ENCODE assay signal across 16 mouse cellular contexts in genomic region chr8:88845916-88846315, GRCm38 (mm10).
DNase-seq lines count a peak whose midpoint lies in the region; ATAC-seq and TF ChIP-seq lines count a peak whose summit lies in the region.
"Had no signal": no experiment of that assay in that cellular context is flagged by ENCODE, and none has a peak within 500 bp of the region (broad histone marks: within the 10 kb centered on the region; RNA-seq: fewer than 3 reads in every experiment).

No protein-coding gene starts in this region.

- no peak overlapping the region for H3K9ac ChIP-seq in forebrain, postnatal 0 days
- H3K9ac ChIP-seq in forebrain, embryonic 11.5 days (ENCODE audit: low read length), result no peak overlapping the region
- H3K9ac ChIP-seq in limb, embryonic 13.5 days, result no peak overlapping the region
- H3K9ac ChIP-seq in midbrain, embryonic 16.5 days (ENCODE audit: low read depth, low read length), result no peak overlapping the region
- H3K9ac ChIP-seq in liver, embryonic 12.5 days, result no peak overlapping the region
- H3K9ac ChIP-seq: forebrain, embryonic 12.5 days; heart, embryonic 13.5 days; liver, embryonic 13.5 days had no signal

- H3K4me1 ChIP-seq in forebrain, postnatal 0 days (ENCODE audit: insufficient read depth), result no peaks in the 10 kb centered on the region
- no peaks in the 10 kb centered on the region for H3K4me1 ChIP-seq in forebrain, embryonic 11.5 days (replicated peaks; ENCODE audit: control insufficient read depth, insufficient read depth, low read length)
- peaks cover 9% of the 10 kb centered on the region; the same call in 1 of the 2 replicates for H3K4me1 ChIP-seq in limb, embryonic 13.5 days
- H3K4me1 ChIP-seq in limb, embryonic 10.5 days, result peaks cover 7% of the 10 kb centered on the region
- peaks cover 10% of the 10 kb centered on the region; the same call in 1 of the 2 replicates for H3K4me1 ChIP-seq in midbrain, embryonic 16.5 days (ENCODE audit: control insufficient read depth, insufficient read depth, low read length)
- no peaks in the 10 kb centered on the region for H3K4me1 ChIP-seq in liver, embryonic 12.5 days
- H3K4me1 ChIP-seq: liver, embryonic 13.5 days had no signal

- H3K9me3 ChIP-seq in forebrain, postnatal 0 days (ENCODE audit: low read length), result no peaks in the 10 kb centered on the region
- no peaks in the 10 kb centered on the region for H3K9me3 ChIP-seq in forebrain, embryonic 11.5 days (ENCODE audit: control insufficient read depth, low read length)
- no peaks in the 10 kb centered on the region for H3K9me3 ChIP-seq in limb, embryonic 13.5 days
- H3K9me3 ChIP-seq in limb, embryonic 10.5 days (replicated peaks), result no peaks in the 10 kb centered on the region
- H3K9me3 ChIP-seq in midbrain, embryonic 16.5 days (replicated peaks; ENCODE audit: control insufficient read depth, low read length, poor library complexity, severe bottlenecking), result no peaks in the 10 kb centered on the region
- no peaks in the 10 kb centered on the region for H3K9me3 ChIP-seq in liver, embryonic 12.5 days (replicated peaks)
- H3K9me3 ChIP-seq: forebrain, embryonic 12.5 days; heart, embryonic 13.5 days; liver, embryonic 13.5 days had no signal

- no peak overlapping the region for H3K4me3 ChIP-seq in forebrain, postnatal 0 days (ENCODE audit: low read depth, low read length)
- no peak overlapping the region for H3K4me3 ChIP-seq in forebrain, embryonic 11.5 days (ENCODE audit: low read depth, low read length)
- H3K4me3 ChIP-seq in limb, embryonic 13.5 days, result no peak overlapping the region
- H3K4me3 ChIP-seq in limb, embryonic 10.5 days, result no peak overlapping the region
- H3K4me3 ChIP-seq in midbrain, embryonic 16.5 days (ENCODE audit: low read depth, low read length), result no peak overlapping the region
- no peak overlapping the region for H3K4me3 ChIP-seq in liver, embryonic 12.5 days
- H3K4me3 ChIP-seq: forebrain, embryonic 12.5 days; heart, embryonic 13.5 days; liver, embryonic 13.5 days; myocyte had no signal

- no peak overlapping the region for H3K27ac ChIP-seq in forebrain, postnatal 0 days (ENCODE audit: low read depth, low read length)
- H3K27ac ChIP-seq in forebrain, embryonic 11.5 days (ENCODE audit: low read depth, low read length), result no peak overlapping the region
- H3K27ac ChIP-seq in limb, embryonic 13.5 days, result no peak overlapping the region
- no peak overlapping the region for H3K27ac ChIP-seq in limb, embryonic 10.5 days
- peak overlapping the region; percentile 17; the same call in 1 of the 2 replicates for H3K27ac ChIP-seq in midbrain, embryonic 16.5 days (ENCODE audit: low read length)
- H3K27ac ChIP-seq in liver, embryonic 12.5 days, result no peak overlapping the region
- H3K27ac ChIP-seq: forebrain, embryonic 12.5 days; heart, embryonic 13.5 days; liver, embryonic 13.5 days had no signal

- no peaks in the 10 kb centered on the region for H3K36me3 ChIP-seq in forebrain, postnatal 0 days (ENCODE audit: insufficient read depth)
- H3K36me3 ChIP-seq in forebrain, embryonic 11.5 days (ENCODE audit: control insufficient read depth, insufficient read depth, low read length), result no peaks in the 10 kb centered on the region
- no peaks in the 10 kb centered on the region for H3K36me3 ChIP-seq in limb, embryonic 13.5 days
- H3K36me3 ChIP-seq in limb, embryonic 10.5 days, result no peaks in the 10 kb centered on the region
- H3K36me3 ChIP-seq in midbrain, embryonic 16.5 days (ENCODE audit: control insufficient read depth, insufficient read depth, low read length), result no peaks in the 10 kb centered on the region
- H3K36me3 ChIP-seq in liver, embryonic 12.5 days, result no peaks in the 10 kb centered on the region
- H3K36me3 ChIP-seq: forebrain, embryonic 12.5 days; heart, embryonic 13.5 days; liver, embryonic 13.5 days had no signal

- DNase-seq in forebrain, postnatal 0 days, result peak; percentile 8
- DNase-seq in forebrain, embryonic 11.5 days (ENCODE audit: low spot score), result no peak
- DNase-seq in limb, embryonic 10.5 days (ENCODE audit: low spot score), result no peak
- peak; percentile 29 for DNase-seq in embryo, embryonic 11 days
- DNase-seq in heart, postnatal 4 days, result no peak
- DNase-seq: adrenal gland, postnatal 10 days; cerebellum, adult 18-20 months; cerebellum, postnatal 36 days; heart, postnatal 36 days; liver, embryonic 13.5 days had no signal

- no peak for TF ChIP-seq CTCF in forebrain, postnatal 0 days (IDR thresholded peaks at IDR 0.05; ENCODE audit: low read depth)

- no peaks in the 10 kb centered on the region for H3K27me3 ChIP-seq in forebrain, postnatal 0 days (ENCODE audit: insufficient read depth, low read length)
- H3K27me3 ChIP-seq in forebrain, embryonic 11.5 days (ENCODE audit: control insufficient read depth, insufficient read depth, low read length), result no peaks in the 10 kb centered on the region
- peaks cover 10% of the 10 kb centered on the region; the same call in 1 of the 2 replicates for H3K27me3 ChIP-seq in limb, embryonic 13.5 days
- H3K27me3 ChIP-seq in limb, embryonic 10.5 days (ENCODE audit: low read depth, poor library complexity, severe bottlenecking), result 0 out of 2 replicates have a peak, but pooled peaks cover 4% of the 10 kb centered on the region
- H3K27me3 ChIP-seq in midbrain, embryonic 16.5 days (ENCODE audit: control insufficient read depth, insufficient read depth, low read depth, low read length), result no peaks in the 10 kb centered on the region
- no peaks in the 10 kb centered on the region for H3K27me3 ChIP-seq in liver, embryonic 12.5 days (replicated peaks)
- H3K27me3 ChIP-seq: forebrain, embryonic 12.5 days; liver, embryonic 13.5 days had no signal

- no peak for ATAC-seq in forebrain, postnatal 0 days
- ATAC-seq in forebrain, embryonic 11.5 days (replicated peaks; ENCODE audit: low FRiP score), result no peak
- ATAC-seq in limb, embryonic 13.5 days (ENCODE audit: low FRiP score, low read depth), result no peak
- ATAC-seq in midbrain, embryonic 16.5 days, result no peak
- ATAC-seq in liver, embryonic 12.5 days, result no peak

- no peak overlapping the region for H3K4me2 ChIP-seq in forebrain, postnatal 0 days (ENCODE audit: low read depth)
- no peak overlapping the region for H3K4me2 ChIP-seq in forebrain, embryonic 11.5 days (ENCODE audit: low read depth, low read length, severe bottlenecking)
- H3K4me2 ChIP-seq in limb, embryonic 13.5 days (replicated peaks), result peak overlapping the region; percentile 36; the same call in 1 of the 2 replicates
- H3K4me2 ChIP-seq in midbrain, embryonic 16.5 days (ENCODE audit: low read length), result peak overlapping the region; percentile 28; the same call in 1 of the 2 replicates
- no peak overlapping the region for H3K4me2 ChIP-seq in liver, embryonic 12.5 days
- H3K4me2 ChIP-seq: forebrain, embryonic 12.5 days; heart, embryonic 13.5 days; liver, embryonic 13.5 days had no signal

- 67% methylated on average over 11 of the region's 11 CpGs for WGBS in forebrain, postnatal 0 days
- 79% methylated on average over 11 of the region's 11 CpGs for WGBS in forebrain, embryonic 11.5 days
- 30% methylated on average over 11 of the region's 11 CpGs for WGBS in limb, embryonic 13.5 days
- 35% methylated on average over 11 of the region's 11 CpGs for WGBS in limb, embryonic 10.5 days
- 50% methylated on average over 11 of the region's 11 CpGs for WGBS in midbrain, embryonic 16.5 days
- 47% methylated on average over 11 of the region's 11 CpGs for WGBS in liver, embryonic 12.5 days (ENCODE audit: insufficient replicate concordance)

Comparison
In these comparisons a context has a peak if more than half of its experiments do, and no peak if none do; other contexts are left out.
1. DNase-seq: peak in forebrain, postnatal 0 days (single experiment) and embryo, embryonic 11 days (single experiment); none in forebrain, embryonic 11.5 days (single experiment), limb, embryonic 10.5 days (single experiment) and heart, postnatal 4 days (single experiment).
2. H3K4me2 ChIP-seq: peak in limb, embryonic 13.5 days (single experiment) and midbrain, embryonic 16.5 days (single experiment); none in forebrain, postnatal 0 days (single experiment), forebrain, embryonic 11.5 days (single experiment) and liver, embryonic 12.5 days (single experiment).